In the genomic region with DNA sequence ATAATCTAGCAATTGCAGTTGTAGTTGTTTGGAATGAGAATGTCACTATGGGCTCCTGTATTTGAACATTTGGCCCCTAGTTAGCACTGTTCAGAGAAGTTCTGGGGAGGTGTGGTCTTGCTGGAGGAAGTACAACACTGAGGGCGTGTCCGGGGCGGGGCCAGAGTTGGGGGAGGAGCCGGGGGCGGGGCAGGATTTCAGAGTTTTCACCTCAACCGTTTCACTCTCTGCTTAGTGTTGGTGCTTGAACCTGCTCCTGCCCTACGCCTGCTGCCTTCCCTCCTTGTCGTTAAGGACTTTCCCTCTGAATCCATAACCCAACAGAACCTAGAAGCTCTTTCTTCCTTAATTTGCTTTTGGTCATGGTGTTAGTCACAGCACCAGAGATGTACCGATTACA, we compare ENCODE assay signal across 13 mouse cellular contexts.
DNase-seq lines count a peak whose midpoint lies in the region; ATAC-seq and TF ChIP-seq lines count a peak whose summit lies in the region.
"Had no signal": no experiment of that assay in that cellular context is flagged by ENCODE, and none has a peak within 500 bp of the region (broad histone marks: within the 10 kb centered on the region; RNA-seq: fewer than 3 reads in every experiment).

No protein-coding gene starts in this region.

- no peak for ATAC-seq in midbrain, embryonic 15.5 days (replicated peaks)

- no peaks in the 10 kb centered on the region for H3K27me3 ChIP-seq in liver, adult 2 months (ENCODE audit: control insufficient read depth, insufficient read depth, low read length)
- no peaks in the 10 kb centered on the region for H3K27me3 ChIP-seq in midbrain, embryonic 15.5 days (replicated peaks)
- H3K27me3 ChIP-seq: neural tube, embryonic 12.5 days; stomach, embryonic 15.5 days had no signal

- peaks cover 9 to 16% of the 10 kb centered on the region in 2 experiments for H3K4me1 ChIP-seq in ES-E14 (ENCODE audit: control insufficient read depth in 2 of 2, insufficient read depth in 2 of 2, low read length in 2 of 2, poor library complexity in 1 of 2)
- H3K4me1 ChIP-seq in liver, adult 2 months (ENCODE audit: control insufficient read depth, insufficient read depth, low read length) = peaks cover 27% of the 10 kb centered on the region
- no peaks in the 10 kb centered on the region; the same call in 1 of the 2 replicates for H3K4me1 ChIP-seq in midbrain, embryonic 15.5 days

- in situ Hi-C loops in ES-E14 (cut with MboI; ENCODE audit: low sequenced_read_pairs in 2 of 2, unreplicated experiment in 2 of 2) = no loop called here

- TF ChIP-seq POLR2A in liver, adult 2 months (IDR thresholded peaks at IDR 0.05; ENCODE audit: extremely low read depth, insufficient read depth, low read length) = no peak

- peak overlapping the region; percentile 34; the same call in 1 of the 2 replicates for H3K27ac ChIP-seq in ES-E14 (ENCODE audit: insufficient read depth, low read depth, low read length, poor library complexity, severe bottlenecking)
- no peak overlapping the region; the same call in 1 of the 2 replicates for H3K27ac ChIP-seq in liver, adult 2 months (replicated peaks; ENCODE audit: insufficient read depth, low read depth, low read length)
- H3K27ac ChIP-seq in midbrain, embryonic 15.5 days = no peak overlapping the region
- H3K27ac ChIP-seq: midbrain, embryonic 10.5 days; neural tube, embryonic 12.5 days; stomach, embryonic 15.5 days had no signal

- peak; percentile 29 for DNase-seq in thymus, postnatal 0 days (ENCODE audit: low spot score)
- no peak for DNase-seq in thymus, adult 18-20 months
- DNase-seq in ES-E14 (ENCODE audit: low read depth, low spot score) = no peak
- peak; percentile 61 for DNase-seq in liver, adult 2 months (ENCODE audit: extremely low read depth, low read depth, low spot score)
- DNase-seq in urinary bladder, postnatal 14 days (ENCODE audit: low spot score) = no peak
- DNase-seq in urinary bladder, postnatal 36 days (ENCODE audit: low spot score in 2 of 2) = no peak
- DNase-seq: cerebellum, adult 8-10 months; gastrocnemius, postnatal 25 days; heart, postnatal 36 days had no signal

- no peaks in the 10 kb centered on the region for H3K36me3 ChIP-seq in ES-E14 (ENCODE audit: control insufficient read depth, insufficient read depth, low read length, poor library complexity, severe bottlenecking)
- no peaks in the 10 kb centered on the region for H3K36me3 ChIP-seq in liver, adult 2 months (ENCODE audit: control insufficient read depth, insufficient read depth, low read length)
- no peaks in the 10 kb centered on the region for H3K36me3 ChIP-seq in midbrain, embryonic 15.5 days (replicated peaks)
- H3K36me3 ChIP-seq: midbrain, embryonic 10.5 days; neural tube, embryonic 12.5 days; stomach, embryonic 15.5 days had no signal

- H3K9ac ChIP-seq in ES-E14 (ENCODE audit: insufficient read depth, low read depth, low read length, poor library complexity, severe bottlenecking) = peak overlapping the region; percentile 26; the same call in 1 of the 2 replicates
- H3K9ac ChIP-seq in liver, adult 2 months (ENCODE audit: low read depth, low read length) = no peak overlapping the region
- H3K9ac ChIP-seq in midbrain, embryonic 15.5 days = no peak overlapping the region
- H3K9ac ChIP-seq: neural tube, embryonic 12.5 days; stomach, embryonic 15.5 days had no signal

- no peaks in the 10 kb centered on the region for H3K9me3 ChIP-seq in ES-E14 (ENCODE audit: control insufficient read depth, insufficient read depth, low read depth, low read length)
- H3K9me3 ChIP-seq in midbrain, embryonic 15.5 days = no peaks in the 10 kb centered on the region
- H3K9me3 ChIP-seq: midbrain, embryonic 10.5 days; neural tube, embryonic 12.5 days; stomach, embryonic 15.5 days had no signal

- H3K79me2 ChIP-seq in liver, adult 2 months (ENCODE audit: control insufficient read depth, insufficient read depth, low read length) = no peaks in the 10 kb centered on the region

- whole genome bisulfite sequencing in liver, adult 2 months = 47% methylated on average over 9 of the region's 9 CpGs
- 76% methylated on average over 9 of the region's 9 CpGs for whole genome bisulfite sequencing in midbrain, embryonic 15.5 days

- no peak for TF ChIP-seq CTCF in liver, adult 2 months (IDR thresholded peaks at IDR 0.05; ENCODE audit: low read depth, low read length)

- no peak overlapping the region for H3K4me2 ChIP-seq in midbrain, embryonic 15.5 days
- H3K4me2 ChIP-seq: neural tube, embryonic 12.5 days; stomach, embryonic 15.5 days had no signal

- no peak overlapping the region for H3K4me3 ChIP-seq in ES-E14 (ENCODE audit: insufficient read depth in 1 of 2, low read depth in 1 of 2, low read length in 2 of 2, poor library complexity in 1 of 2, severe bottlenecking in 1 of 2)
- no peak overlapping the region for H3K4me3 ChIP-seq in liver, adult 2 months (ENCODE audit: insufficient read depth, low read depth, low read length)
- H3K4me3 ChIP-seq in midbrain, embryonic 15.5 days = no peak overlapping the region
- H3K4me3 ChIP-seq: midbrain, embryonic 10.5 days; neural tube, embryonic 12.5 days; stomach, embryonic 15.5 days had no signal

TF ChIP-seq in ES-E14, 5 proteins besides CTCF, POLR2A, EP300 and RAD21:
- TF ChIP-seq HCFC1 (IDR thresholded peaks at IDR 0.05; ENCODE audit: borderline replicate concordance, insufficient read depth, low read length) (no peak), CHD2 (IDR thresholded peaks at IDR 0.05; ENCODE audit: low read depth, low read length) (no peak), ZC3H11A (IDR thresholded peaks at IDR 0.05; ENCODE audit: borderline replicate concordance, low read depth, low read length) (no peak), ZNF384 (IDR thresholded peaks at IDR 0.05; ENCODE audit: low read depth, low read length) (no peak), MAFK (IDR thresholded peaks at IDR 0.05; ENCODE audit: insufficient read depth, low read depth, low read length) (no peak)
TF ChIP-seq in ES-E14: peak in this region for 0.

Comparison
In these comparisons a context has a peak if more than half of its experiments do, and no peak if none do; other contexts are left out.
1. DNase-seq: peak in thymus, postnatal 0 days (single experiment) and liver, adult 2 months (single experiment); none in thymus, adult 18-20 months (0 of 2), ES-E14 (single experiment), urinary bladder, postnatal 14 days (single experiment) and urinary bladder, postnatal 36 days (0 of 2).